21 mouse cellular contexts compared by ENCODE assay signal in the genomic region with DNA sequence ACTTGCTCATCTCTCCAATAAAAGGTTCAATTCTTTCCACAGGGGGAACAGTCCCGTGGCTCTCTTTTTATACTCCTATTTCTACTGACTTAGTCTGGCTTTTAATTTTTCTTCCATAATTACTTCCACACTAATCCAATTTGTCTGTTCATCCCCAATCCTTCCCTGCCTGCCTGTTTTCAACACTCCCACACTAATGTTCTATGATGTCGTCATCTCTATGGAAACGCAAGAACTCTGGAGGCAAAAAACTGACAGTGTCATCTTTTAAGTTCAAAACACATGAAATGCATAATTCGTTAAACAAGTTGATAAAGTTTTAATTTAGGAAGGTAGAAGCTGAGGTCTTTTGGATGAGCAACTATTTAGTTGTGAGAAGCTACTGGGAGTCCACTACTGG.
A peak's percentile ranks its signal among the peaks of the same experiment; 100 is the strongest.
DNase-seq lines count a peak whose midpoint lies in the region; ATAC-seq and TF ChIP-seq lines count a peak whose summit lies in the region.
"Had no signal": no experiment of that assay in that cellular context is flagged by ENCODE, and none has a peak within 500 bp of the region (broad histone marks: within the 10 kb centered on the region; RNA-seq: fewer than 3 reads in every experiment).

No protein-coding gene starts in this region.

- 78% methylated on average over 4 of the region's 4 CpGs for WGBS in forebrain, embryonic 12.5 days

- no peaks in the 10 kb centered on the region for H3K9me3 ChIP-seq in forebrain, embryonic 12.5 days
- H3K9me3 ChIP-seq: embryonic facial prominence, embryonic 13.5 days; embryonic facial prominence, embryonic 15.5 days; forebrain, embryonic 10.5 days; forebrain, embryonic 13.5 days; forebrain, embryonic 15.5 days had no signal

- no peak for TF ChIP-seq CTCF in layer of hippocampus, adult 2 months (conservative IDR thresholded peaks at IDR 0.05)
- TF ChIP-seq CTCF in testis, adult 2 months (IDR thresholded peaks at IDR 0.05; ENCODE audit: control insufficient read depth, insufficient read depth, insufficient replicate concordance, low read depth, low read length): no peak

- H3K4me2 ChIP-seq in forebrain, embryonic 12.5 days: no peak overlapping the region
- H3K4me2 ChIP-seq: embryonic facial prominence, embryonic 13.5 days; embryonic facial prominence, embryonic 15.5 days; forebrain, embryonic 13.5 days; forebrain, embryonic 15.5 days had no signal

- DNase-seq in layer of hippocampus, adult 2 months (ENCODE audit: low spot score in 2 of 2): peak in 1 of 2 experiments; percentile 37
- no peak for DNase-seq in layer of hippocampus, adult 8-10 months (ENCODE audit: low spot score in 2 of 2)
- no peak for DNase-seq in testis, postnatal 10 days (ENCODE audit: low spot score)
- peak; percentile 33 for DNase-seq in telencephalon, adult 2 months (ENCODE audit: low read depth, low spot score)
- DNase-seq: adrenal gland, adult 2 months; adrenal gland, postnatal 10 days; adrenal gland, postnatal 25 days; cerebellum, adult 11-12 months; cerebellum, adult 2 months; cerebellum, adult 9-10 months; cerebellum, postnatal 10 days; cerebellum, postnatal 25 days; forebrain, postnatal 0 days had no signal

- H3K9ac ChIP-seq in forebrain, embryonic 12.5 days: no peak overlapping the region
- H3K9ac ChIP-seq: embryonic facial prominence, embryonic 13.5 days; embryonic facial prominence, embryonic 15.5 days; forebrain, embryonic 13.5 days; forebrain, embryonic 15.5 days; forebrain, postnatal 0 days had no signal

- no peaks in the 10 kb centered on the region for H3K27me3 ChIP-seq in testis, adult 2 months (ENCODE audit: control insufficient read depth, insufficient read depth, low read length)
- no peaks in the 10 kb centered on the region for H3K27me3 ChIP-seq in forebrain, embryonic 12.5 days
- H3K27me3 ChIP-seq: embryonic facial prominence, embryonic 13.5 days; embryonic facial prominence, embryonic 15.5 days; forebrain, embryonic 13.5 days; forebrain, embryonic 15.5 days had no signal

- peak overlapping the region; percentile 78 for H3K27ac ChIP-seq in layer of hippocampus, adult 2 months
- H3K27ac ChIP-seq in testis, adult 2 months (ENCODE audit: control insufficient read depth, insufficient read depth, low read depth, low read length): no peak overlapping the region
- H3K27ac ChIP-seq in forebrain, embryonic 12.5 days: no peak overlapping the region
- H3K27ac ChIP-seq: embryonic facial prominence, embryonic 13.5 days; embryonic facial prominence, embryonic 15.5 days; forebrain, embryonic 10.5 days; forebrain, embryonic 13.5 days; forebrain, embryonic 15.5 days had no signal

- TF ChIP-seq POLR2A in testis, adult 2 months (IDR thresholded peaks at IDR 0.05; ENCODE audit: control insufficient read depth, low read depth, low read length): no peak

- no peaks in the 10 kb centered on the region for H3K4me1 ChIP-seq in testis, adult 2 months (ENCODE audit: control insufficient read depth, insufficient read depth, low read length)
- no peaks in the 10 kb centered on the region for H3K4me1 ChIP-seq in forebrain, embryonic 12.5 days
- H3K4me1 ChIP-seq: embryonic facial prominence, embryonic 13.5 days; embryonic facial prominence, embryonic 15.5 days; forebrain, embryonic 10.5 days; forebrain, embryonic 13.5 days; forebrain, embryonic 15.5 days had no signal

- ATAC-seq in forebrain, embryonic 12.5 days (ENCODE audit: low FRiP score): no peak
- ATAC-seq: forebrain, embryonic 13.5 days; forebrain, embryonic 15.5 days; forebrain, postnatal 0 days had no signal

- H3K36me3 ChIP-seq in testis, adult 2 months (ENCODE audit: control insufficient read depth, insufficient read depth, low read length): no peaks in the 10 kb centered on the region
- H3K36me3 ChIP-seq in forebrain, embryonic 12.5 days (replicated peaks): no peaks in the 10 kb centered on the region
- H3K36me3 ChIP-seq: embryonic facial prominence, embryonic 13.5 days; embryonic facial prominence, embryonic 15.5 days; forebrain, embryonic 10.5 days; forebrain, embryonic 15.5 days had no signal

- H3K4me3 ChIP-seq in layer of hippocampus, adult 2 months: no peak overlapping the region
- peak overlapping the region; percentile 11; the same call in 1 of the 2 replicates for H3K4me3 ChIP-seq in testis, adult 2 months (ENCODE audit: control insufficient read depth, low read depth, low read length)
- H3K4me3 ChIP-seq in forebrain, embryonic 12.5 days (replicated peaks): no peak overlapping the region
- H3K4me3 ChIP-seq: embryonic facial prominence, embryonic 13.5 days; embryonic facial prominence, embryonic 15.5 days; erythroblast, embryonic 14.5 days; forebrain, embryonic 10.5 days; forebrain, embryonic 13.5 days; forebrain, embryonic 15.5 days had no signal
